Comparison of ENCODE assay signal across 9 mouse cellular contexts in the genomic region with DNA sequence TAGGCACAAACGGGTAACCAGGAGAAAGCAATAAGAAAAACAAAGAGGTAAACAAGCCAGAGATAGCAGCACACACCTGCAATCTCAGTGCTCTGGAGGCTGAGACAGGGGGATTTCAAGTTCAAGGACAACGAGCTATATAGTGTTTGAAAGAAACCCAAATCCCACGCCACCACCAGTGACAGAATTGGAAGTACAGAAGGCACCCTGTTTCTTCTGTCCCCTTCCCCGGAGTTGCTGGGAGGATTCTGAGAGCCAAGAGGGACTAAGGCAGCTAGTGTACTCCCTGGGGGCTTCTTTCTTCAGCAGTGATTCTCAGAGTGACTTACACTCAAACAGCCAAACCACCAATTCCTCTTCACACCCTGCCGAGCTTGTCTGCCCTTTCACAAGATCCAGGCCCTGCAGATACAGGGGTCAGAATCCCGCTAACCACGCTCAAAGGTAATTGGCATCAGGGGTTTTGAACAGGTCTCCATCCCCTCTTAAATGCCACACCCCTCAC. TPM values are rescaled to one million over a fixed set of nuclear protein-coding genes. Genes with fewer than 3 reads are reported as not detected.
DNase-seq lines count a peak whose midpoint lies in the region; ATAC-seq lines count a peak whose summit lies in the region.
"Had no signal": no experiment of that assay in that cellular context is flagged by ENCODE, and none has a peak within 500 bp of the region (broad histone marks: within the 10 kb centered on the region; RNA-seq: fewer than 3 reads in every experiment).

No protein-coding gene starts in this region.

- H3K4me2 ChIP-seq in kidney, embryonic 15.5 days = peak overlapping the region; percentile 49
- peak overlapping the region; percentile 40 for H3K4me2 ChIP-seq in embryonic facial prominence, embryonic 11.5 days (ENCODE audit: low read depth, low read length)
- peak overlapping the region; percentile 53 for H3K4me2 ChIP-seq in hindbrain, embryonic 15.5 days
- H3K4me2 ChIP-seq in neural tube, embryonic 12.5 days (replicated peaks) = peak overlapping the region; percentile 54

- ATAC-seq in kidney, embryonic 15.5 days (replicated peaks; ENCODE audit: low FRiP score) = no peak
- ATAC-seq in embryonic facial prominence, embryonic 11.5 days (replicated peaks; ENCODE audit: insufficient number of reproducible peaks, low FRiP score, low TSS enrichment, low read depth) = no peak
- ATAC-seq in hindbrain, embryonic 15.5 days (ENCODE audit: low FRiP score, low read depth) = peak; percentile 12
- ATAC-seq in neural tube, embryonic 12.5 days (ENCODE audit: low FRiP score, low read depth) = peak; percentile 17

- DNase-seq in kidney, adult 11 months = no peak
- no peak for DNase-seq in embryonic facial prominence, embryonic 11.5 days (ENCODE audit: low spot score)
- DNase-seq in layer of hippocampus, postnatal 25 days (ENCODE audit: extremely low spot score in 1 of 2, low spot score in 1 of 2) = no peak
- no peak for DNase-seq in spleen, postnatal 10 days (ENCODE audit: low spot score in 2 of 2)
- DNase-seq in adrenal gland, adult 2 months = no peak

- 54% methylated on average over 7 of the region's 7 CpGs for WGBS in kidney, embryonic 15.5 days
- 36% methylated on average over 7 of the region's 7 CpGs for WGBS in embryonic facial prominence, embryonic 11.5 days
- WGBS in hindbrain, embryonic 15.5 days = 11% methylated on average over 7 of the region's 7 CpGs
- WGBS in neural tube, embryonic 12.5 days = 18% methylated on average over 7 of the region's 7 CpGs

- no peaks in the 10 kb centered on the region for H3K9me3 ChIP-seq in kidney, embryonic 15.5 days (replicated peaks)
- H3K9me3 ChIP-seq in embryonic facial prominence, embryonic 11.5 days (replicated peaks; ENCODE audit: control insufficient read depth, low read length) = no peaks in the 10 kb centered on the region
- no peaks in the 10 kb centered on the region for H3K9me3 ChIP-seq in hindbrain, embryonic 15.5 days
- no peaks in the 10 kb centered on the region for H3K9me3 ChIP-seq in neural tube, embryonic 12.5 days
- H3K9me3 ChIP-seq: megakaryocyte, embryonic 14.5 days had no signal

- H3K27ac ChIP-seq in kidney, embryonic 15.5 days = peak overlapping the region; percentile 79
- H3K27ac ChIP-seq in embryonic facial prominence, embryonic 11.5 days (replicated peaks; ENCODE audit: low read depth, low read length) = peak overlapping the region; percentile 67
- H3K27ac ChIP-seq in hindbrain, embryonic 15.5 days (replicated peaks) = peak overlapping the region; percentile 99
- H3K27ac ChIP-seq in neural tube, embryonic 12.5 days = peak overlapping the region; percentile 98

- peaks cover 40% of the 10 kb centered on the region for H3K4me1 ChIP-seq in kidney, embryonic 15.5 days
- peaks cover 5% of the 10 kb centered on the region for H3K4me1 ChIP-seq in embryonic facial prominence, embryonic 11.5 days (ENCODE audit: control insufficient read depth, insufficient read depth, low read length)
- peaks cover 44% of the 10 kb centered on the region for H3K4me1 ChIP-seq in hindbrain, embryonic 15.5 days (replicated peaks)
- H3K4me1 ChIP-seq in neural tube, embryonic 12.5 days = peaks cover 48% of the 10 kb centered on the region

- H3K27me3 ChIP-seq in kidney, embryonic 15.5 days = no peaks in the 10 kb centered on the region
- no peaks in the 10 kb centered on the region for H3K27me3 ChIP-seq in embryonic facial prominence, embryonic 11.5 days (ENCODE audit: control insufficient read depth, insufficient read depth, low read length)
- H3K27me3 ChIP-seq in hindbrain, embryonic 15.5 days = no peaks in the 10 kb centered on the region
- no peaks in the 10 kb centered on the region for H3K27me3 ChIP-seq in neural tube, embryonic 12.5 days (replicated peaks)

- H3K4me3 ChIP-seq in kidney, embryonic 15.5 days (replicated peaks) = no peak overlapping the region
- peak overlapping the region; percentile 12; the same call in 1 of the 2 replicates for H3K4me3 ChIP-seq in embryonic facial prominence, embryonic 11.5 days (ENCODE audit: low read depth, low read length)
- peak overlapping the region; percentile 20 for H3K4me3 ChIP-seq in hindbrain, embryonic 15.5 days
- no peak overlapping the region for H3K4me3 ChIP-seq in neural tube, embryonic 12.5 days

- no peaks in the 10 kb centered on the region for H3K36me3 ChIP-seq in kidney, embryonic 15.5 days
- H3K36me3 ChIP-seq in embryonic facial prominence, embryonic 11.5 days (replicated peaks; ENCODE audit: control insufficient read depth, insufficient read depth, low read depth, low read length) = no peaks in the 10 kb centered on the region
- no peaks in the 10 kb centered on the region for H3K36me3 ChIP-seq in hindbrain, embryonic 15.5 days
- no peaks in the 10 kb centered on the region for H3K36me3 ChIP-seq in neural tube, embryonic 12.5 days

- no peak overlapping the region for H3K9ac ChIP-seq in kidney, embryonic 15.5 days
- peak overlapping the region; percentile 46 for H3K9ac ChIP-seq in embryonic facial prominence, embryonic 11.5 days (replicated peaks; ENCODE audit: low read length)
- H3K9ac ChIP-seq in hindbrain, embryonic 15.5 days = peak overlapping the region; percentile 38
- peak overlapping the region; percentile 46 for H3K9ac ChIP-seq in neural tube, embryonic 12.5 days

RNA-seq across cellular contexts. Expression of gene Tob1, which starts 51.3 kb away (rescaled TPM):
- polyA plus RNA-seq in kidney, embryonic 15.5 days (2015; fragmentation: Nextera tagmentation; extraction: Ambion mirVana) = 36.6 and 40.8 TPM in 2 replicates
- polyA plus RNA-seq in embryonic facial prominence, embryonic 11.5 days (2014; fragmentation: Nextera tagmentation; extraction: Ambion mirVana) = 32.0 and 32.8 TPM in 2 replicates
- 32.8 and 35.6 TPM in 2 replicates for polyA plus RNA-seq in hindbrain, embryonic 15.5 days (2015; fragmentation: Nextera tagmentation; extraction: Ambion mirVana)
- 41.7 and 43.3 TPM in 2 replicates for polyA plus RNA-seq in neural tube, embryonic 12.5 days (2016; fragmentation: Nextera tagmentation; extraction: Ambion mirVana)
- 10 to 100 TPM; 41.8 to 42.4 TPM for total RNA-seq in layer of hippocampus, postnatal 25 days (2021)
- total RNA-seq in adrenal gland, adult 2 months (2021) = 100 to 1,000 TPM; 208 to 296 TPM
- polyA plus RNA-seq in adrenal gland, adult 2 months (2012; rRNA removed) = 332 and 340 TPM in 2 replicates

Comparison
In these comparisons a context has a peak if more than half of its experiments do, and no peak if none do; other contexts are left out.
1. ATAC-seq: peak in hindbrain, embryonic 15.5 days (single experiment) and neural tube, embryonic 12.5 days (single experiment); none in kidney, embryonic 15.5 days (single experiment) and embryonic facial prominence, embryonic 11.5 days (single experiment).
2. H3K4me3 ChIP-seq: peak in embryonic facial prominence, embryonic 11.5 days (single experiment) and hindbrain, embryonic 15.5 days (single experiment); none in kidney, embryonic 15.5 days (single experiment) and neural tube, embryonic 12.5 days (single experiment).
3. Peak in every context shown above with its lines, with median percentiles within 50 percentile points of each other: H3K27ac ChIP-seq and H3K4me2 ChIP-seq.